Mouse (Mus musculus) neural tube, embryonic 13.5 days (tissue): ENCODE results near the gene Abat. TPM values are rescaled to one million over a fixed set of nuclear protein-coding genes. Genes with fewer than 3 reads are reported as not detected.

ENCODE experiments used
- ATAC-seq: fragments of 200-750 bp; cut with Nextera tagmentation; 2 replicates; pipeline ENCODE4 v1.8.0; 2017; ENCODE audit warnings: low read depth, mild to moderate bottlenecking, moderate TSS enrichment, moderate library complexity
- H3K27ac ChIP-seq: fragments of 300-500 bp; sonication (generic); replicated peaks from 2 replicates; pipeline ENCODE4 v1.5.1; 2015; ENCODE audit warnings: moderate library complexity, mild to moderate bottlenecking, inconsistent platforms
- H3K27me3 ChIP-seq: fragments of 300-500 bp; sonication (generic); 2 replicates; pipeline ENCODE4 v1.6.1; 2015; ENCODE audit warnings: mild to moderate bottlenecking, inconsistent platforms
- H3K36me3 ChIP-seq: fragments of 300-500 bp; sonication (generic); 2 replicates; pipeline ENCODE4 v1.6.1; 2015; ENCODE audit warnings: mild to moderate bottlenecking, inconsistent platforms
- H3K4me1 ChIP-seq: fragments of 300-500 bp; sonication (generic); replicated peaks from 2 replicates; pipeline ENCODE4 v1.6.1; 2015; ENCODE audit warnings: inconsistent platforms
- H3K4me2 ChIP-seq: fragments of 300-500 bp; sonication (generic); 2 replicates; pipeline ENCODE4 v1.6.1; 2015; ENCODE audit warnings: inconsistent platforms, mild to moderate bottlenecking, moderate library complexity
- H3K4me3 ChIP-seq: fragments of 300-500 bp; sonication (generic); 2 replicates; pipeline ENCODE4 v1.5.1; 2015; ENCODE audit warnings: mild to moderate bottlenecking, inconsistent platforms
- H3K9ac ChIP-seq: fragments of 300-500 bp; sonication (generic); 2 replicates; pipeline ENCODE4 v1.6.1; 2015; ENCODE audit warnings: moderate library complexity, mild to moderate bottlenecking, inconsistent platforms
- H3K9me3 ChIP-seq: fragments of 300-500 bp; sonication (generic); 2 replicates; pipeline ENCODE4 v1.6.1; 2016; ENCODE audit warnings: inconsistent platforms
- WGBS: fragments of 180-500 bp; shearing (Covaris S2); methylation state at CpG from one replicate; pipeline ENCODE4 v1.1.7; 2015; 5-methylcytosine and 5-hydroxymethylcytosine counted together
- polyA plus RNA-seq: library from polyadenylated mRNA; unstranded; fragments of >200 nt; fragmentation: Nextera tagmentation; extraction: Ambion mirVana; gene quantifications from 2 replicates; pipeline ENCODE4 v1.2.1, GENCODE M21; 2015

The Abat gene
- polyA plus RNA-seq, 1 experiment from 2014 or later: 120 TPM

DNA sequence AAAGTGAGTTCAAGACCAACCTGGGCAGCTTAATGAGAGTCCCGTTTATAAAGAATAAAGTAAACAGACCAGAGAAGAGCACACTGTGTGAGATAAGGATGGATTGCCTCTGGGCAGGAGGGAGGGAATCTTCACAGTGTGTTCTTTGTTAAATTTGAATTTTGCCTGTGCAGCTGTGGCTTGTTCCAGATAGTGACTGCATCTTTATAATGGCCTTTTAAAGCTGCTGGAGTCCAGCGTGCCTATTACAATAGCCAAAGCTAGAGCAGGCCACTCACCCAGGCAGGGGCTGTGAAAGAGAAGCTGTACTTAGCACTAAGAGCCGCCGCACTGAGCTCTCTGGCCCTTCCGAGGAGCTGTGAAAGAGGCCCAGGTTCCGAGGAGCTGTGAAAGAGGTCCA is 132.3 kb downstream of the Abat start:
- H3K4me2 ChIP-seq: no peak overlapping the region
- H3K4me3 ChIP-seq: no peak overlapping the region
- no peak for ATAC-seq
- H3K27me3 ChIP-seq: no peaks in the 10 kb centered on the region
- H3K27ac ChIP-seq: no peak overlapping the region
- peaks cover 78% of the 10 kb centered on the region for H3K36me3 ChIP-seq
- no peaks in the 10 kb centered on the region for H3K9me3 ChIP-seq
- no peaks in the 10 kb centered on the region for H3K4me1 ChIP-seq
- no peak overlapping the region for H3K9ac ChIP-seq
- 83% methylated on average over 6 of the region's 6 CpGs for WGBS

DNA sequence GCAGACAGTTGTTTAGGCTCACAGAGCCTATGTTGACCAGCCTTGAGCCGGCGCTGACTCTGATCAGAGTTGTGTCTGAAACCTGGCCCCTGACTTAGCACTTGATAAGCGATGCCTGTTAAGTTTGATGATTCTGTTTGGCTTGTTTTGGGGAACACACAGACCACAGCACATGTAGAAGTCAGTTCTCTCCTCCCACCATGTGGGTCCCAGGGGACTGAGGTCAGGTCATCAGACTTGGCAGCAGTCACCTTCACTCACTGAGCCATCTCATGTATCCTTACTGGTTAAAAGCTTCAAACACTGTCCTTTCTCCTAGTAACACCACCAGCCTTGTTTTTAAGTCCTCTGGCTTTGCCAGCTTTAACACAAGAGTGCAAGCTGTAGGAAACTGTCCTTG is 136.8 kb downstream of the Abat start:
- Histone ChIP-seq H3K36me3 (peaks cover 92% of the 10 kb centered on the region), H3K27ac (no peak overlapping the region)

DNA sequence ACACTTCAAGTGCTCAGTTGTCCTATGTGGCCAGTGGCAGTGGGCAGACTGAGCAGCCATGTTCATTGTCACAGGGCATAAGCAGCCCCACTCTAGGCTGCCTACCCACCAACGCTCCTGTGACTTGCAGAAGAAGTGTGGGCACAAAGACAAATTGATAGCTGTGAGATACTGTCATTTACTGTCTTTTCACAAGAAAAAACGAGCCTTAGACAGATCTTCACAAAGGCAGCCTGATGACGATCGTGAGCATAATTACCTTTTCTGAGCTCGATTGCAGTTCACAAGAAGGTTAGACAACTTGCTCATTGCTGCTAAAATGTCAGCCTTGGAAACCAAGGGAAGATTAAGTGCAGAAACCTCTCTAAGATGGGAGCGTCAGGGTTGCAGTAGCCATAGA is 141.9 kb downstream of the Abat start:
- no peak overlapping the region for H3K4me2 ChIP-seq
- H3K4me1 ChIP-seq: peaks cover 6% of the 10 kb centered on the region; the same call in 1 of the 2 replicates
- no peak overlapping the region for H3K9ac ChIP-seq
- H3K27me3 ChIP-seq: no peaks in the 10 kb centered on the region
- H3K27ac ChIP-seq: no peak overlapping the region
- no peak for ATAC-seq
- peaks cover 91% of the 10 kb centered on the region for H3K36me3 ChIP-seq
- no peaks in the 10 kb centered on the region for H3K9me3 ChIP-seq
- WGBS: 82% methylated on average over 6 of the region's 6 CpGs
- no peak overlapping the region for H3K4me3 ChIP-seq

More for the DNA sequence above, 136.8 kb downstream of the Abat start:
- 99% methylated on average over 3 of the region's 3 CpGs for WGBS
- no peaks in the 10 kb centered on the region for H3K9me3 ChIP-seq
- H3K4me2 ChIP-seq: no peak overlapping the region
- peaks cover 6% of the 10 kb centered on the region; the same call in 1 of the 2 replicates for H3K4me1 ChIP-seq
- no peak overlapping the region for H3K9ac ChIP-seq
- no peaks in the 10 kb centered on the region for H3K27me3 ChIP-seq
- H3K4me3 ChIP-seq: no peak overlapping the region
- no peak for ATAC-seq

DNA sequence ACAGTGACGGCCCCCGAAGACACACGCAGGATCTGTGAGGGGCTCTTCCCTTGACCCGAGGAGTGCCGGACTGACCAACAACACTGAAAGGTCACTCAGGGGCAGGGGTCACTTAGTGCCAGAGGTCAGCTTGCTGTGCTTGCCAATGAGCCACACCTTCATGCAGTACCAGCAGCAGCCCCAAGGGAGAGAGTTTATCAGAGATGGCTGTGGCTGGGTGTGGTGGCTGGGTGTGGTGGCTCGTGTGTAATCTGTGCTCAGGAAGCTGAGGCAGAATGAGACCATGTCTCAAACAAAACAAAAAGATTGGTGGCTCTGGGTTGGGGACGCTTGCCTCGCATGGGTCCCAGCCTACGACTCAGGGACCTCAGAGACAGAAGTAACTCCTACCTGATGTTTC is 142.4 kb downstream of the Abat start:
- no peak for ATAC-seq
- 87% methylated on average over 9 of the region's 9 CpGs for WGBS

DNA sequence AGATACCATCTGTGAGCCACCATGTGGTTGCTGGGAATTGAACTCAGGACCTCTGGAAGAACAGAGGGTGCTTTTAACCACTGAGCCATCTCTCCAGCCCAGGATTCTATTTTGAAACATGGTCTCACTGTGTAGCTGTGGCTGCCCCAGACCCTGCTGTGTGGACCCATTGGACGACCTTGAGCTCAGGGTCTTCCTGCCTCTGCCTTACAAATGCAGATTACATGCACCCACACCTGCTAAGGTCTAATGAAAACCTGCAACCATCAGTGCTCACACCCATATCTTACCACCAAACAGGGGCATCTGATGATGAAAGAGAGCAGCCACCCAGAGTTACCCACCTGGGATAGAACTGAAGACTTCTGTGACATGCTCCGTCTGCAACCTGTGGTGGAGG is 143.0 kb downstream of the Abat start:
- 88% methylated on average over 2 of the region's 2 CpGs for WGBS
- ATAC-seq: no peak

More for the DNA sequence above, 142.4 kb downstream of the Abat start:
- H3K9ac ChIP-seq: no peak overlapping the region
- no peaks in the 10 kb centered on the region for H3K27me3 ChIP-seq
- no peak overlapping the region for H3K4me2 ChIP-seq
- no peak overlapping the region for H3K4me3 ChIP-seq
- peaks cover 92% of the 10 kb centered on the region for H3K36me3 ChIP-seq
- no peak overlapping the region for H3K27ac ChIP-seq
- H3K9me3 ChIP-seq: no peaks in the 10 kb centered on the region
- H3K4me1 ChIP-seq: peaks cover 6% of the 10 kb centered on the region; the same call in 1 of the 2 replicates

DNA sequence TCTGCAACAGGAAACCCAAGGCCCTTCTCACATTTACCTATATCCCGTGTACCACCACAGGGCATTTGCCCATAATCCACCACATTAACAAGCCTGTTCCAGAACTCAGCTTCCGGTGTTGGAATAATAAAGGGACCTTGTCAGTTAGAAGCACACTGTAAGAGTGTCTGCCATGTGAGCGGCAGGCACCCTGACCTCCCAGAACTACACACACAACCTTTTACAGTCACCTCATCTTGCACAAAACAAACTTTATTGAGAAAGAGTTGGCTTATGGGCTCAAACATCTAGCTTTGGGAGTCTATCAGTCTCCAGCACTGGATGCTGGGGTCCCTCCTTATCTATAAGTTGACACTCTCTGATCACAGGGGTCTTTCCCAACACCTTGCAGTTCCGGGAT is 145.1 kb downstream of the Abat start:
- 83% methylated on average over 4 of the region's 4 CpGs for WGBS
- H3K27me3 ChIP-seq: no peaks in the 10 kb centered on the region
- H3K9ac ChIP-seq: no peak overlapping the region
- H3K9me3 ChIP-seq: no peaks in the 10 kb centered on the region
- no peak overlapping the region for H3K4me2 ChIP-seq
- ATAC-seq: no peak
- no peak overlapping the region for H3K27ac ChIP-seq
- H3K4me3 ChIP-seq: no peak overlapping the region
- H3K4me1 ChIP-seq: peaks cover 17% of the 10 kb centered on the region
- peaks cover 92% of the 10 kb centered on the region for H3K36me3 ChIP-seq

More for the DNA sequence above, 143.0 kb downstream of the Abat start:
- Histone ChIP-seq H3K27ac (no peak overlapping the region), H3K27me3 (no peaks in the 10 kb centered on the region), H3K4me1 (peaks cover 6% of the 10 kb centered on the region; the same call in 1 of the 2 replicates), H3K36me3 (peaks cover 90% of the 10 kb centered on the region), H3K4me3 (no peak overlapping the region), H3K4me2 (no peak overlapping the region), H3K9ac (no peak overlapping the region), H3K9me3 (no peaks in the 10 kb centered on the region)

DNA sequence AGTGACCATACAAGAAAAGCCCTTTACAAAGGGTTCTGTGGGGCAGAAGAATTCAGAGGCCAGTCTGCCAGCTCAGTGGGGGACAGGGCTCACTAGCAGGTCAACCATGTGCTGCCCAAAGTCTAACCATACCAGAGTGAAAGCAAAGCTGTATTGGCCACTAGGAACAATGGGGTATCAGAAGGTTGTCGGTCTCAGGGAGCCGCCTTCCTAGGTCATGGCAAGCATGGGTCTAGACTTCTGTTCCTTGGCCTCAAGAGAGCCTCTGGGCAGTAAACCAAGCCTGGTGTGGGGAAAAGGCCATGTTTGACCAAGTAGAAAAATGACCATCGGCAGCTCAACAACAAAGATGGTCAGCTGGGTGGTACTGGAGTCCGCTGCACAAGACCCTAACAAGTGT is 145.5 kb downstream of the Abat start:
- H3K27me3 ChIP-seq: no peaks in the 10 kb centered on the region
- H3K27ac ChIP-seq: no peak overlapping the region
- 90% methylated on average over 4 of the region's 4 CpGs for whole genome bisulfite sequencing
- H3K4me3 ChIP-seq: no peak overlapping the region
- peaks cover 21% of the 10 kb centered on the region for H3K4me1 ChIP-seq
- ATAC-seq: no peak
- no peak overlapping the region for H3K4me2 ChIP-seq
- no peak overlapping the region for H3K9ac ChIP-seq
- no peaks in the 10 kb centered on the region for H3K9me3 ChIP-seq
- peaks cover 94% of the 10 kb centered on the region for H3K36me3 ChIP-seq

DNA sequence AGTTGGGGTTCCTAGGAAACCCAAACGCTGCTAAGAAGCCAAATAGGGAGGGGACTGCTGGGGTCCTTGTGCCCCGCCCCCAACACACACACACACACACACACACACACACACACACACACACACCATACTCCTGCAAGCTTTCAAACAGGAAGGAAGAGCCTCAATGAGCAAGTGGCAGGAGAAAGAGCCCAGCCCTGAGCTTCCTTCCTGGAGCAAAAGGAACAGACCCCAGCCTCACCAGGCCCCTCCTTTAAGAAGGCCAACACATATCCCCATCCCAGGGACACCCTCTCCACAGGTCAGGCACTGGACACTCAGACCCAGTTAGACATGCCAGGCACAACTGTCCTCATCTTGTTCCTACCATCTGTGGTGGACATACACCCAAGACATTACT is 149.8 kb downstream of the Abat start:
- peaks cover 83% of the 10 kb centered on the region for H3K36me3 ChIP-seq

DNA sequence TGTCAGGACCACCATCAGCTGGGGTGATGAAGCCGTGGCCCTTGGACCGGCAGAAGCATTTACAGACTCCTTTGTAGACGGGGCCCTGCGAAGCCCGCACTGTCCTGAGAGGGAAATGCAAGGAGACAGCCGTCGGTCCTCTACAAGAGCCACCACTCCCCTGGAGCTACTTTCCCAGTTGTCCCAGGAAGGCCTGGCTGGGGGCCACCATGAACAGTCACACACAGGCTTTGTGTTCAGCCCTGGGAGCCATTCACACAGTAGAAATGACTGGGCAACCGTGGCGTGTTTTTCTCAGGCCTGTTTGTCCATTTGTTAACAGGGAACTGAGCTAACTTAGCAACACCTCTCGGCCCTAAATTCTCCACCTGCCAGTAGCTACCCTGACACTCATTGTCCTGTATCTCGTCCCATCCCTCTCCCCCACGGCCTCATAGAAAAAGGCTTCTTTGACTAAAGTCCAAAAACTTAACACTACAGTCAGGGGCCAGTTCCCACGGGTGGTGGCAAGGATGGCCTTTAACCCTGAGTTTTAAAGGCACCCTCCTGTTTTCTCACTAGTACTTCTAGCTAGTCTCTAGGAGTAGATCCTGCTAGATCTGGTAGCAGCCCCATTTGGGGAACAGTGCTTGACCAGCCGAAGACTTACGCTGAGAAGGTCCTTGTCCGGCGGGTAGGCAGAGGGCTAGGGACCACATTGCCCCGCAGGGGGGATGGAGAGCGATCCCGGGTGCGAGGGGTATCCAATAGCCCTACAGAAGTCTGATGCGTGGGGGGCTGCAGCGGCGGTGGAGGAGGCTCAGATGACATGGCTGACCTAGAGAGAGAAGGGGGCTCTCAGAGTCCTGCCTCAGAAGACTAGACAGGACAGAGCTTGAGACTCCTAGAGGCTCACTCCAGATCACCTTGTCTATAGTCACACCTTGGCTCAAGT is 150.6 kb downstream of the Abat start:
- Histone ChIP-seq H3K9me3 (no peaks in the 10 kb centered on the region), H3K27ac (peak overlapping the region; percentile 61), H3K27me3 (no peaks in the 10 kb centered on the region), H3K9ac (no peak overlapping the region), H3K4me2 (no peak overlapping the region), H3K4me1 (peaks cover 66% of the 10 kb centered on the region), H3K36me3 (peaks cover 74% of the 10 kb centered on the region), H3K4me3 (no peak overlapping the region)
- WGBS: 70% methylated on average over 24 of the region's 24 CpGs
- ATAC-seq: no peak

More for the DNA sequence above, 149.8 kb downstream of the Abat start:
- Histone ChIP-seq H3K4me1 (peaks cover 58% of the 10 kb centered on the region), H3K27ac (peak overlapping the region; percentile 61), H3K4me3 (no peak overlapping the region), H3K9ac (no peak overlapping the region), H3K4me2 (no peak overlapping the region), H3K9me3 (no peaks in the 10 kb centered on the region), H3K27me3 (no peaks in the 10 kb centered on the region)
- 81% methylated on average over 2 of the region's 2 CpGs for WGBS
- ATAC-seq: no peak

DNA sequence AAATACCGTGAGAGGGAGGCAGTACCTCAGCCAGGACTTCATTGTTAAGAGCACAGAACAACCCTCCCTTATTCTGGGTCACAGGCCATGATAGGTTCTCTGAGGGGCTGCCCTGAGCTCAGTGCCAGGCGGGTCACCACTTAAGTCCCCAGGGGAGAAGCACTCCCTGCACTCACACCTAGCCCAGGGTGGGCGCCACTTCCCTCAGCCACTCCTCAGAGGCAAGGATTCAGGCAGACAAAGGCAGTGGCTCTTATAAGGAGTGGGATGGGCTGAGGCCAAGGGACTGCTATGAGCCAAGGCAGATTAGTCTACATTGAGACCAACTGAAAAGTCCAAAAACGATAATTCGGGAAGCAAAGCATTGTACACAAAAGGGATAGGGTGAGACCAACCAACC is 152.1 kb downstream of the Abat start:
- WGBS: 83% methylated on average over 5 of the region's 5 CpGs
- Histone ChIP-seq H3K9ac (no peak overlapping the region), H3K36me3 (peaks cover 59% of the 10 kb centered on the region), H3K4me3 (no peak overlapping the region), H3K9me3 (no peaks in the 10 kb centered on the region), H3K27me3 (no peaks in the 10 kb centered on the region), H3K4me2 (no peak overlapping the region), H3K4me1 (peaks cover 81% of the 10 kb centered on the region), H3K27ac (no peak overlapping the region)
- ATAC-seq: no peak

DNA sequence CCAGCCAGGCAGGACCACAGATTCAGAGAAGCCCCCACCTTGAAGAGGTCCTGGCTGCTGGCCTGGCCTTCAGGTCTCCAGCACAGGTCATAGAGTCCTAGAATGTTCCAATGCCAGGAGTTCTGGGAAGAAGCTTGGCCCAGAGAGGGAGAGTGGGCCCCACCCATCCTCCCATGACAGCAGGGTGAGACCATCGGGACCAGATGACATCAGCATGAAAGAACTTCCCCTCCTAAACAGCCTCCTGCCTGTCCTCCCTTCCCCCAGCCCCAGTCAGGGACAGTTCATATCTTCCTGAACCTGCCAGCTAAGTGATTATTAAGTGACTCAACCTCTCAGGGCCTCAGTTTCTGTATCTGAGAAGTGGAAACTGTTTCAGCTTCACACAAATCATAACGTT is 153.2 kb downstream of the Abat start:
- WGBS: 63% methylated on average over 2 of the region's 2 CpGs
- Histone ChIP-seq H3K9ac (peak overlapping the region; percentile 8; the same call in 1 of the 2 replicates), H3K27ac (0 out of 2 replicates have a peak overlapping the region, but pooled peaks have one; percentile 23), H3K4me2 (no peak overlapping the region), H3K9me3 (no peaks in the 10 kb centered on the region), H3K4me1 (peaks cover 89% of the 10 kb centered on the region), H3K27me3 (no peaks in the 10 kb centered on the region), H3K36me3 (peaks cover 50% of the 10 kb centered on the region), H3K4me3 (no peak overlapping the region)
- no peak for ATAC-seq

DNA sequence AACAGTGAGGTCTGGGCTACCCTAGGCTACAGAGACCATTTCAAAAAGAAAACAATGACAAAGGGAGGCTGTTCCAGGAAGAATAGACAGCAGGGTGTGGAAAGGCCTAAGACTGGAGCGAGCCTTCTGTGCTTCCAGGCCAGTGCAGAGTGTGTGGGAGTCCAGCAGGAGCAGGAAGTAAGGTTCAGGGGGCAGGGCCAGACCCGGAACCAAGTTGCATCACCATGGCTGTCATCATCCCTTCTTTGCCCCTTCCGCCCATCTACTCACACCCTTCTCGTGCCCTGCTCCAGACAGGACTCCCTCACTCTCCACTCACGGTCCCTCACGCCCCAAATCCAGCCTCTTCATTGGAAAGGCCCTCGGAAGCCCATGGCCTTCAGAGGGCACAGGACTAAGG is 154.0 kb downstream of the Abat start:
- Histone ChIP-seq H3K27me3 (no peaks in the 10 kb centered on the region), H3K4me1 (peaks cover 89% of the 10 kb centered on the region), H3K27ac (no peak overlapping the region), H3K4me3 (no peak overlapping the region), H3K9me3 (no peaks in the 10 kb centered on the region), H3K4me2 (peak overlapping the region; percentile 96; the same call in 1 of the 2 replicates), H3K36me3 (peaks cover 42% of the 10 kb centered on the region), H3K9ac (peak overlapping the region; percentile 39; the same call in 1 of the 2 replicates)
- no peak for ATAC-seq
- 76% methylated on average over 7 of the region's 7 CpGs for WGBS
